Mouse (Mus musculus) thymus, postnatal 0 days (tissue): Measurements from ENCODE around the gene Trp73. TPM values are rescaled to one million over a fixed set of nuclear protein-coding genes. Genes with fewer than 3 reads are reported as not detected.

ENCODE experiments used
- DNase-seq: peaks from one replicate; pipeline ENCODE4 v3.0.0-alpha.2; 2015; ENCODE audit warnings: low spot score
- polyA plus RNA-seq: library from polyadenylated mRNA; unstranded; fragments of >200 nt; fragmentation: Nextera tagmentation; extraction: Ambion mirVana; gene quantifications from 2 replicates; pipeline ENCODE4 v1.2.1, GENCODE M21; 2015

Trp73 gene
- polyA plus RNA-seq, 1 experiment from 2014 or later = 0.55 TPM

DNA sequence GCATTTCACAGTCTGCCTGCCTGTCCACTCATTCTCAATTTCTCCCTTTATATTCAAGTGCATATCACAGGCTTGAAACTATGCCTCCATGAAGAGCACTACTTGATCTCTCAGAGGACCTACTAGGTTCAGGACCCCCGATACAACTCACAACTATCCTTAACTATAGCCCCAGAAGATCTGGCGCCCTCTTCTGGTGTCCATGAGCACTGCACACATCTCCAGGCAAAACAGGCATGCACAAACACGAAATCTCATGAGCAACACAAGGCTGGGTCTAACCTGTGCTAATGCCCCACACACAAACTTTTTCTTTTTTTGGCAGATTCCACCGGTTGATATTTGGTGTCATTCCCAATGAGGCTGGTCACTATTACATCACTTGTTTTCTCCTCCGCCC, 94.2 kb downstream of the Trp73 start:
- no peak for DNase-seq

DNA sequence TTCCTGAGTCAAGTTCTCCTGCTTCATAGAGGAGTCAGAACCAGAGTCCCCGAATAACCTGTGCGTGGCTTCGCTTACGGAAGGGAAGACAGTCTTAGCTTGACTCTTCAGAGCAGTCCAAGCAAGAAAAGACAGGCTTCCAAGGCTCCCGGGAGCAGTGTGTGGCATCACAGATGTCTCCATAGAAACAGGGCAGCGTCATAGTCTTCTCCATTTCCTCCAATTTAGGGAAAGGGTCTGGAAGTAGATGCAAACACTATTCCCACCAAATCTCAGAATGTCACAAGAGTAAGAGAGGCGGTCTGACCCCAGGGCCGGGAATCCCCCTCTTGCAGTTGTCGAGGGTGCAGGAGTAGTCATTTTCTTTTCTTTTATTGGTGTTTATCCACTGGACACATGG, 97.4 kb downstream of the Trp73 start, which contains the start of gene Ccdc27:
Gene Ccdc27, minus strand, starts transcription at position 101 of the 400 bp plus-strand sequence.
- DNase-seq = no peak

DNA sequence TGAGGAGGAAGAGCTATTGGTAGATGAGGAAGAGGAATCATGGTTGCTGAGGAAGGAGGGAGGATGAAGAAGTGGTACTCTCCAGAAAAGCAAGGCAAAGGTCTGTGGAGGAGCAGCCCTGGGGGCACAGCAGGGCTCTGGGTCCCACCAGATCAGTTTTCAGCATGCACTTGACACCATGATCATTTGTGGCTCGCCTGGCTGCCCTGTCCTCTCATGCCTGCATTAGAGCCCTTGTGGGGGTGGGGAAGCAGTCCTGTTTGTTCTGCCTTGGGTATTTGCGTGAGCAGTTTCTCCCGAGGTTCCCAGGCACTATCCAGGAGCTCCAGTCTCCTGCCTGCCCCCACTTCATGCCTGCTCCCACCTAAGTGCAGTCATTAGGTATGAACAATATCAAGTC, 102.9 kb downstream of the Trp73 start:
- no peak for DNase-seq

DNA sequence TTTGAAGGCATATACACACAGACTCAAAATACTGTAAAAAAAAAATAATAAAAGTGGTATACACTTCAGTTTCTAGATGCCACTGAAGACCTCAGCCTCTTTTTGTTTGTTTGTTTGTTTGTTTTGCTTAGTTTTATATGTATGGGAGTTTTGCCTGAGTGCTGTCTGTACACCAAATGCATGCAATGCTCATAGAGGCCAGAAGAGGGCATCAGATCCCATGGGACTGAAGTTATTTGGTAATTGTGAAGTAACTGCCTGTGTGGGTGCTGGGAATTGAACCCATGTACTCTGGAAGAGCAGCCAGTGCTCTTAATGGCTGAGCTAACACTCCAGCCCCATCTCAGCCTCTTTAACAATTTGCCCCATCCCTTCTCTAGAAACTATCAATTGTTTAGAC, 111.4 kb downstream of the Trp73 start:
- no peak for DNase-seq

DNA sequence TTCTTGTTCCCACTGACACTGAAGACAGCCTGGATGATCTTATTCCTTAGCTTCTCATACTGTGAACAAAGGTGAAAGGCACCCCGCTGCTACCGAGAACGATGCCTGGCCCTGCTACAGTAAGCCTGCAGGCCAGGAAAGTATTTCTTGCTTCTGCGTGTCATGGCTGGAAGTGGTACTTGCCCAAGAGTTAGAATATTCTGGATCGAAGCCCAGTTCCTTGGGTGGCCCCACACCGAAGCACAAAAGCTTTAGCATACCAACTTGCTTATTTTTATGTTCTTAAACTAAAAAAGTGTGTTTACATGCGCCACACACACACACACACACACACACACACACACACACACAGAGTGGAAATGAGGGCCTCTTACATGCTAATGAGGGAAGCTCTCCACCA, 111.9 kb downstream of the Trp73 start:
- no peak for DNase-seq

DNA sequence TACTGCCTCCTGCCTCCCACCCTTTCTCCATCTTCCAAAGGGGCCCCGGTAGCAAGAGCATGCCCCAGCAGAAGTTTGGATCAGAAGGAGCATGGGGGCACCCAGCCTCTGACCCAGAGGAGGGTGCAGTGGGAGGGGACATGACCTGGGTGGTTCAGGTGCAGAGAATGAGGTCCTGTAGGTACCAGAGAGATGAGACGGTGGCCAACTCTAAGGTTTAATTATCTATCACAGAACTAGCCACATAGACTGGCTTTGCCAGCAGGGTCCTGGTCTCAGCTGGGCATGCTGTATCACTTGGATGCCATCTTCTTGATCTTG, 113.6 kb downstream of the Trp73 start:
- no peak for DNase-seq

DNA sequence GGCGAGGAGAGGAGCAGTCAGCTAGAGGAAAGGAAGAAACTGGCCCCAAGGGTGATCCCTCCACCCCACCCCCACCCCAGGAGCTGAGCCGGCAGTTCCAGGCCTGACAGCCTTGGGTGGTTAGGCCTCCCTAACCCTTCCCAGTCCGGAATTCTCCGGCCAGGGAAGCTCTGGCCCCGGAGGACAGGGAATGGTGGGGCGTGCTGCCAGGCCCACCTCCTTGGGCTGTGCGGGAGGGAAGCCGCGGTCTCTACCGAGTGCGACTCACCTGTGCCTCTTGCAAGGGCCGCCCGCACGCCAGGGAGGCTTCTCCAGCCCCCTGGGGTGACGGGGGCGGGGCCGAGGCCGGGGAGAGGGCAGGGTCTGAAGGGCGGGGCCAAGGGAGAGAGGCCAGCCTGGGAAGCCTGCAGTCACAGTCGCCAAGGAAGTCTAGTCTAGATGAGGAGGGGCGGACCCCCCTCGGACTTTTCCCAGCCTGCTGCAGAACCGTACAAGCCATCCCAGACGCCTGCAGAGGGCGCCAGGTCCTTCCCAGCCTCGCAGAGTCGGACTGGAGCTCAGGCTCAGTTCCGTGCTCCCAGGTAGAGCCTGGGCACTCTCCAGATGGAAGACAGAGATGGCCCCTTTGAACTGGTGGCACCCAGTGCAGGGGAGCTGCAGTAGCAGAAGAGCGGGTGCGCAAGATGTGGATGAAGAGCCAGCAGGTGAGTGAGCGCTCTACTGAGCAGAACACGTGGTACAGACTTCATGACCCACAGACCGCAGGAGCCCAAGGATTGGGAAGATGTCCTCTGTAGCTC, 114.2 kb downstream of the Trp73 start, which contains the start of gene Smim1:
Gene Smim1, minus strand, starts transcription at position 590 of the 800 bp plus-strand sequence.
- DNase-seq = peak; percentile 24

DNA sequence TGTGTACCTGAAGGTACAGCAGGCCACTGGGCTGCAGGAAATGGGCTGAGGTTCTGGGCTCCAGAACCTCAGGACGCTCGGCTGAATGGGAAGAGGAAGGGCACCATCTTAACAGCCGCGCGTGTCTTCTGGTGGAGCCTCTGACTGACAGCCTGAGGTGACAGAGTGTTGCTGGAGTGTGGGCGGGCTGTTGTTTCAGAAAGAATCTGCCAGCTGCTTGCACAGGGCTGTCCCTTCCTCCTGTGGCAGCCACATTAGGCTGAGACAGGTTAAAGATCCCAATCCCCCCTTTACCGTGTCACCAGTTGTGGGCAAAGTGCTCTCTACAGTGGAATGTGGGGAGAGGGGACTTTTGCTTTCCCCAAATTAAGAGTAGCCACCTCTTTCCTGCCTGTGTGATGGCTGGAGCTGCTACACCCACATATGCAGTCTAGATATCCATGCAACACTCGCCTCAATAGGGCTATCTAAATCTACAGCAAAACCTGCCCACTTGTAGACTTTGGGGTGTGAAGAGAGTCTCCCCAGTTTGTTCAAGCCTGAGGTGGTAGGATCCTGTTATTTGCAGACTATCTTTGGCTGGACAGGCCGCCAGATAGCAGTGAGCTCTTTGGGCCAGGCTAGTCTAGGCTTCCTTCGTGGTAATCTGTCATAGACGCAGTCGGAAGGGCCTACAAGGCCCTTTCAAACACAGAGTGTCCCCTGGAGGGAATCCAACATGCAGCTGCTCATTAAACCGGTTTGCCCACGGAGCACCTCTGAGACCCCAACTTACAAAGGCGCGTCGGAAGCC, 115.1 kb downstream of the Trp73 start:
- DNase-seq = no peak

DNA sequence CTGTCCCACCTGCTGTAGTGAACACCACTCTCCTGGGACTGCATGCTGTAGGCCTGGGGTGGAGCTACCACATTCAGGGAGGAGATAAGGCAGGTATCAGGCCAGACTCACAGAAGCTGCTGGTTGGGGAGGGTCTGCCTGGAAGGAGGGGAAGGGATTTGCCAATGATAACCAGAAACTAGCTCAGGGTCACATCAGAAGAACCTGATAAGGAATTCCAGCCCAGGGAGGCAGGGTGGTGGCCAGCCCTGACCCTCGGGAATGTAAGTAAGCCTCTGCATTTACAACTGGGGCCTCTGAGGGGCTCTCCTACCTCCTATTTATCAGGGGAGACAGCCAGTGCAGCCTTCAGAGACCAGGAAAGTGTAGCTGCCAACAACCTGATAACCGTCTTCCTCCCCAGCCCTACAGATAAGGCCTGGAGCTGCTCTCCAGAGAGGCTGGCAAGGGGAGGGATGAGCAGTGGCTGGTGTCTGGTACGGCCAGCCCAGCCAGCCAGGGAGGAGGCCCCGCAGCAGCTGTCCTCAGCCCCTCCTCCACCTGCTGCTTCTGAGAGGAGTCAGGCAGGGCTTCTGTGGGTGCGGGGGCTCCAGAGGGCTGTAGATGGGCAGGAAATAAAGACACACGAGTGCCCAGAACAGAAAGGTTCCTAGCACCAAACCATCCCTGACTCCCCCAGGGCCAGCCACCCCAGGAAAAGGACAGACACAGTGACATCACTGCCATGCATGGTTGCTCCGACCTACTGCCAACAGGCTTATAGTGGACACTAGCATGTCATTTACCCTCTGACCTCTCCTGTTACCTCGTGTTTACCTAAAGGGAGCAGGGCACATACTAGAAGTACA, 116.0 kb downstream of the Trp73 start:
- DNase-seq = no peak

DNA sequence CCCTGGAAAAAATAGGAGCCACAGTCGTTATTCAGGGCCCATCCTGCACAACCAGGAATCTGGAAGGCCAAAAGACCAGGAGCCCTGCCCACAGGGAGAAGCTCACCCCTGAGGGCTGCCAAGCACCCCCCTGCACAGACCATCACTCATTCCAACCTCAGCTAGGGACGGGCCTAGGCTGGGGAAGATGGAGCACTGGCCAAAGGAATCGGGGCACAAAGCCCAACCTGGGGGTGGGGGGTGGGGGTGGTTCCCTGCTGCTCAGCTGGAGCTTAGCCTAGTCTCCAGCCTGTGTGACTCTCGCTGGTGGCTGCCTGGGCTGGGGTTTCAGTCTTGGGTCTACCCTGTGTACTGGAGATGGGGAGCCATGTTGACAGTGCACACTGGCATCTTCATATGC, 117.2 kb downstream of the Trp73 start:
- DNase-seq = no peak

DNA sequence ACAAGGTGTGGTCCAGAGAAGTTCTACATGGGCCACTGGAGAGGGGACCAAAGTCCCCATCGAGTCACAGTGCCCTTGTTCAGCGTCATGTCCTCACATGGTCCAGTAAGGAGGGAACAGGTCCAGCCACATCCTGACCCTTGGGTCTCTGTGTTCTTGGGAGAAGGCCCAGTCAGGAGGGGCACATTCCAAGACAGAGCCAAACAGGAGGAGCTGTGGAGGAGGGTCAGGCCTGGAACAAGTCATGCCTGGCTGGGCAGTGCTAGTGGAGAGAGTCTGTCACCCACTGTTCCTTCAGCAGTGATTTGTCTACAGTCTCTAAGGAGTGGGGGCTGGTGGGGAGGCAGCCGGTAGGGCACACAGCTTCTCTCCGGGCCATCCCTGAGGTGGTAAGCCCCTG, 117.6 kb downstream of the Trp73 start:
- no peak for DNase-seq

DNA sequence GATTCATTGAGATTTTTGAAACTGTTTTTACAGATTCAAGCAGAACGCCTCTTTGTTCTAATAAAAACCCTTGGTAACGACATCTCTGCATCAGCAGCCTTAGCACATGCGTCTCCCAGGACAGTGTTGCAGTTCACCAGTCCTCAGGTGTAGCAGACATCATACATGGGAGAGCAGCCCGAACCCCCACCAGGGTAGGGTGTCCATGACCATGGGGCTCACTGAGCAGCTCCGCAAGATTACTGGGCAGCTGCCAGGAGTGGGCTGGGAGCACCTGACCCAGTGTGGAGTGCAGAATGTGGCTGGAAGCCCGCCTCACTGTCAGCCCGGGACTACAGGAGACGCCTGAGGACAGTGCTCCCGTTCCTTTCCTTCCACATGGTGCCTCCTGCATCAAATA, 118.6 kb downstream of the Trp73 start:
- DNase-seq = no peak

DNA sequence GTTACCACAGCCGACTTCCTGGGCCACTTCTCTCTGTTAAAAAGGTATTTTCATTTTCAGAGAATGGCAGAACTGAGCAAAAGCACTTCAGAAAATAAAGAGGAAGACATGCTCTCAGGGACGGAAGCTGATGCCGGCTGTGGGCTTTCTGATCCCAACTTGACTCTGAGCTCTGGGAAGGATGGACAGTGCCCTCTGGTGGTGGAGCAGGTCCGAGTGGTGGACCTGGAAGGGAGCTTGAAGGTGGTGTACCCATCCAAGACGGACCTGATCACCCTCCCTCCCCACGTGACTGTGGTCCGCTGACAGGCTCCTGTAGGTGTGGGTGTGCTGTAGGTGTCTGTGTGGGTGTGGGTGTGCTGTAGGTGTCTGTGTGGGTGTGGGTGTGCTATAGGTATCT, 120.4 kb downstream of the Trp73 start:
- DNase-seq = peak; percentile 36

DNA sequence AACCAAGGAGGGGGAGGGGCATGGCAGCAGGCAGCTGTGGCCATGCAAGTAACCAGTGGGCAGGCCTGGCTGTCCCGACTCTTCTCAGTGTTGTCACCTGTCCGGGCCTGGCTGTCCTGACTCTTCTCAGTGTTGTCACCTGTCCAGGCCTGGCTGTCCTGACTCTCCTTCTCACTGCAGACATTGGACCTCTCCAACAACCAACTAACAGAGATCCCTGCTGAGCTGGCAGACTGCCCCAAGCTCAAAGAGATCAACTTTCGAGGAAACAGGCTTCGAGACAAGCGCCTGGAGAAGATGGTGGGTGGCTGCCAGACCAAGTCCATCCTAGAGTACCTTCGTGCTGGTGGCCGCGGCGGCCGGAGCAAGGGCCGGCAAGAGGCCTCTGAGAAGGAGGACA, 124.5 kb downstream of the Trp73 start:
- no peak for DNase-seq

DNA sequence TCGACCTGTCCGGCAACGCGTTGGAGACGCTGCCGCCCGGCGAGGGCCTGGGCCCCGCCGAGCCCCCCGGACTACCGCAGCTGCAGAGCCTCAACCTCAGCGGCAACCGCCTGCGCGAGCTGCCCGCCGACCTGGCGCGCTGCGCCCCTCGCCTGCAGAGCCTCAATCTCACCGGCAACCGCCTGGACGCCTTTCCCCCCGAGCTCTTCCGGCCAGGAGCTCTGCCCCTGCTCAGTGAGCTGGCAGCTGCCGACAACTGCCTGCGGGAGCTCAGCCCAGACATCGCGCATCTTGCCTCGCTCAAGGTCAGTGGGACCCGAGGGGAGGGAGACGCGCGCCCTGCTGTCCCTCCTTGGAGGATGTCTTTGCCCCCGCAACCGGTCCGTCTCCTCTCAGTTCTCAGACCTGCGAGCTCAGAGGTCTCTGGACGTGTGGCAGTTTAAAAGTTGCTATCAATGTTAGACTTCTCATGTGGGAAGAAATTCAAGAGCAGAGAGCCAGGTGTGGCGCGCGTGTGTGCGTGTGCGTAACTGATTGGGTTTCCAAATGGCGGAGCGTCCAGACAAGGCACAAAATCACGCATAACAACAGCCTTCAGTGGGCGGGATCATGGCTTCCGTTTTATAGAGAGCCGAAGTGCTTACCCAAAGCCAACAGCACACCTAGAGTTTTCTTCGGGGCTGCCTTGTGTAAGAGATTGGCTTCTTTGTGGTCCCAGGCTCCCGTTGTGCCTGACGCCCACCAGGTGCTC, 127.7 kb downstream of the Trp73 start:
- DNase-seq = peak; percentile 42

DNA sequence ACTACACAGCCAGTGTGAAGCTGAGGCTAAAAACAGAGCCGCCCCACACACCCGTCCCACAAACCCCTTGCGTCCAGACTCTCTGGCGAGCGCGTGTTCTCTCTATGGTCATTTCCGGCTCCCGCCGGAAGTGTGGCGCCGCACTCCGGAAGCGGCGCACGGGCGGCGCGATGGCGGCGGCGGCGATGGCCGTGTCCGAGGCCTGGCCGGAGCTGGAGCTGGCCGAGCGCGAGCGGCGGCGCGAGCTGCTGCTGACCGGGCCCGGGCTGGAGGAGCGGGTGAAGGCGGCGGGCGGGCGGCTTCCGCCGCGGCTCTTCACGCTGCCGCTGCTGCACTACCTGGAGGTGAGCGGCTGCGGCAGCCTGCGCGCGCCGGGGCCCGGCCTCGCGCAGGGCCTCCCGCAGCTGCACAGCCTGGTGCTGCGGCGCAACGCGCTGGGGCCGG, 128.3 kb downstream of the Trp73 start, which contains the start of gene Lrrc47:
Gene Lrrc47, plus strand, starts transcription at position 86 of the 444 bp plus-strand sequence.
- peak; percentile 79 for DNase-seq

DNA sequence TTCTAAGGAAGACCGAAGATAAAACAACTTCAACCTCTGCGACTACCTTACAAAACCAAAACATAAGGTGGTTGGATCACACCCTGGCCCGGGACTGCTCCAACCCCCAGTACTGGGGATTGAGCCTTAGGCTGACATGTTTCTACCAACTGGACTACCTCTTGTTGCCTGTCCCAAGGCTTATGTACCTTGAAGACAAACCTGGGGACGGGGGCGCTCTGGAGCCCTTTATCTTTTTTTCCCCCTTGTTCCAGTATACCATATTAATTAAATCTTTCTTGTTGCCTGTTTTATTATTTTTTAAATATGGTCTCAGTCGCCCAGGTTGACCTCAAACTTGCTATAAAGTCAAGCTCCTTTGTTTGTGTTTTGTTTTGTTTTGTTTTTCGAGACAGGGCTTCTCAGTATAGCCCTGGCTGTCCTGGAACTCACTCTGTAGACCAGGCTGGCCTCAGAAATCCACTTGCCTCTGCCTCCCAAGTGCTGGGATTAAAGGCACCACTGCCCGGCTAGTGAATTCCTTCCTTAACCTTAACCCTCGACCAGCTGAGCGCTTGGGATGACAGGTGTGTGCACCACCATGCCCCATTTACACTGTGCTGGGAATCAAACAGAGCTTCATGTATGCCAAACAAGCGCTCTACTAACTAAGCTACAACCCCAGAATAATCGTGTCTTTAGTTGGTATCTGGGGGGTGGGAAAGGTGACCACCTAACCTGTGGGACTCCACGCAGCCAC, 128.9 kb downstream of the Trp73 start:
- DNase-seq = no peak

DNA sequence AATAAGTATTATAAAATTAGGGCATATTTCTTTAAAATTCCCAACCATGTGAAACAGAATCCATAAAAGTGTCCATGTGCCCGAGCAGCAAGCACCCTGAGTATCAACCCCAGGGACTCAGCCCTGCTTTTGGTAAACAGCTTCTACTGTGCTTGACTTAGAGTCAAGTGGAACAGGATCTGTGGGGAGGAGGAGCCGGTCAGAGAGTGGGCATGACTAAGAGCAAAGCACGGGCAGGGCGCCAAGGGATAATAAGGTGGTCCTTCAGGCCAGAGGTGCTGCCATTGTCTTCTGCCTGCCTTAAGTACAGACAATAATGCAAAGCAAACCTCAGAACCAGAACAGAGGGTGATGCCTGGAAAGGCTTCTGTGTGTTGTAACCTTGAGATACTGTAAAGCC, 132.2 kb downstream of the Trp73 start:
- DNase-seq = no peak

DNA sequence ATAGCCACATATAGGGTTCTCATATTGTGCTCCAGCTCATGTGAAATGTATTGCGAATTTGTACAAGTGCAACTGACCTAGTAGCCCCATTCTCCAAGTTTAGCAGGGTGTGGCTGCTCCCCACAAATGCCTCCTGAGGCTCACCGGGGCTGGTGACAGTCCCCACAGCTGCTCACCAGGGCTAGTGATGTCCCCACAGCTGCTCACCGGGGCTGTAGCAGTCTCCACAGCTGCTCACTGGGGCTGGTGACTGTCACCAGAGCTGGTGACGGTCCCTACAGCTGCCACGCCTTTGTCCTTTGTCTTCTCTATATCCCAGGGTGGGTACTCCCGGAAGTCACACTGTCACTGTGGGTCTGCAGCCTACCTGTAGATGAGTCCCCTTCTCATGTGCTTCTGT, 133.7 kb downstream of the Trp73 start:
- no peak for DNase-seq
